Mouse (Mus musculus) testis, adult 2 months (tissue): ENCODE results near the gene Phactr2. TPM values are rescaled to one million over a fixed set of nuclear protein-coding genes. Genes with fewer than 3 reads are reported as not detected.
A peak's percentile ranks its signal among the peaks of the same experiment; 100 is the strongest.

ENCODE experiments used
- H3K27ac ChIP-seq: fragments of 200-500 bp; 2 replicates; pipeline ENCODE4 v1.5.1; 2012; ENCODE audit warnings: low read depth, low read length; ENCODE audit not compliant: control insufficient read depth, insufficient read depth
- H3K27me3 ChIP-seq: fragments of 200-500 bp; 2 replicates; pipeline ENCODE4 v1.6.1; 2012; ENCODE audit warnings: mild to moderate bottlenecking, low read length, moderate library complexity; ENCODE audit not compliant: control insufficient read depth, insufficient read depth
- H3K36me3 ChIP-seq: fragments of 200-500 bp; 2 replicates; pipeline ENCODE4 v1.6.1; 2012; ENCODE audit warnings: mild to moderate bottlenecking, low read length; ENCODE audit not compliant: control insufficient read depth, insufficient read depth
- H3K4me1 ChIP-seq: fragments of 200-500 bp; 2 replicates; pipeline ENCODE4 v1.6.1; 2012; ENCODE audit warnings: low read length; ENCODE audit not compliant: control insufficient read depth, insufficient read depth
- H3K4me3 ChIP-seq: fragments of 200-500 bp; 2 replicates; pipeline ENCODE4 v1.5.1; 2012; ENCODE audit warnings: low read depth, mild to moderate bottlenecking, low read length, moderate library complexity, mixed read lengths; ENCODE audit not compliant: control insufficient read depth
- CTCF ChIP-seq: fragments of 200-500 bp; IDR thresholded peaks from 2 replicates; pipeline ENCODE4 v1.5.1; 2012; ENCODE audit warnings: low read depth, mild to moderate bottlenecking, inconsistent platforms, low read length, moderate library complexity; ENCODE audit not compliant: control insufficient read depth, insufficient read depth, insufficient replicate concordance
- POLR2A ChIP-seq: fragments of 200-500 bp; IDR thresholded peaks from 2 replicates; pipeline ENCODE4 v1.6.1; 2012; ENCODE audit warnings: low read depth, mild to moderate bottlenecking, inconsistent platforms, low read length, moderate library complexity; ENCODE audit not compliant: control insufficient read depth
- polyA plus RNA-seq: library from polyadenylated mRNA; depleted of rRNA; stranded (reverse); fragments of >200 nt; gene quantifications from 2 replicates; pipeline ENCODE4 v1.2.3, GENCODE M21; 2012

Phactr2 gene
- polyA plus RNA-seq, 1 experiment, result 3.5 TPM

DNA sequence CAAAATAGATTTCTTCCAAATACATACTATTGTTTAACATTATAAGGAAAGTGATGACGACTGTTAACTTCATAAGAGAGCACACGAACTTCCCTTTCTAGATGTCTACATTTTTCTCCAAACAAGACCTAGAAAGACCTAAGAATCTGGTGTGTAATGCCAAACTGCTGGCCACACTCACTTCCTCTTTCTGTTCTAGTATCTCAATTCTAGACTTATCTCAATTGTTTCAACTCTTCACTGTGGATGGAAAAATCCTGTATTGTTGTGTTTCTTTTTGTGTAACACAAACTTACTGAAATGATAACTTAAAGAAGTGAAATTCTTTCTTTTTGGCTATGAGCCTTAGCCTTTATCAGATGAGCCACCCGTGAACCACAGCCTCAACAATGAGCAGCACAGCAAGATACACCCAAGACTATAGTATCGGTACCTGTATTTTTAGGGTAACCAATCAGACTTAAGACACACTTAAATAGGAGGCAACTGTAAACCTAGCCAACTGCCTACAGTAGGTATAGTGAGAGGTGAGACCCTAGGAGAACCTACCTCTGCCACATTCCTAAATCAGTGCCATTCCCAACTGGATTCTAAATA is 289.9 kb downstream of the Phactr2 start:
- H3K36me3 ChIP-seq, result peaks cover 6% of the 10 kb centered on the region
- no peak overlapping the region for H3K4me3 ChIP-seq
- no peak overlapping the region for H3K27ac ChIP-seq
- TF ChIP-seq CTCF (no peak), POLR2A (no peak)
- H3K27me3 ChIP-seq, result no peaks in the 10 kb centered on the region
- no peaks in the 10 kb centered on the region for H3K4me1 ChIP-seq

DNA sequence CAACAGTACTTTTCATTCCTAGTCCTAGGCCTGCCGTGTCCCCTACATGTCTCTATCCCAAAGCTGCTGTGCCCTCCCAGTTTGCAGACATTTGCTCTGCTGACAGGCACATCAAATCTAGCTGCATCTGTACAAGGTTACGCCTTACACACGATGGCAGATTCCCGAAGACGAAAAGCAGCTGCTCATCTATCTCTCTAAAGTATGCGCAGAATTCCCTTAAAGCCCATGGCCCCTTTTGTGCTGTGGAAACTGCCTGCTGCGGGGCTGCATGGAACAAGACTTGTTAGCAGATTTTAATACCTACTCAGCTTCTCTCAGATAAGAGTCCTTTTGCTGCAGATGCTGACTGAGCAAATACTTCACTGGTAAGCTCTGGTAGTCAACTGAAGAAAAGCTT is 294.0 kb downstream of the Phactr2 start:
- no peak overlapping the region for H3K27ac ChIP-seq
- no peaks in the 10 kb centered on the region for H3K27me3 ChIP-seq
- H3K4me3 ChIP-seq, result no peak overlapping the region
- H3K36me3 ChIP-seq, result peaks cover 8% of the 10 kb centered on the region
- H3K4me1 ChIP-seq, result no peaks in the 10 kb centered on the region
- TF ChIP-seq POLR2A (no peak), CTCF (no peak)

DNA sequence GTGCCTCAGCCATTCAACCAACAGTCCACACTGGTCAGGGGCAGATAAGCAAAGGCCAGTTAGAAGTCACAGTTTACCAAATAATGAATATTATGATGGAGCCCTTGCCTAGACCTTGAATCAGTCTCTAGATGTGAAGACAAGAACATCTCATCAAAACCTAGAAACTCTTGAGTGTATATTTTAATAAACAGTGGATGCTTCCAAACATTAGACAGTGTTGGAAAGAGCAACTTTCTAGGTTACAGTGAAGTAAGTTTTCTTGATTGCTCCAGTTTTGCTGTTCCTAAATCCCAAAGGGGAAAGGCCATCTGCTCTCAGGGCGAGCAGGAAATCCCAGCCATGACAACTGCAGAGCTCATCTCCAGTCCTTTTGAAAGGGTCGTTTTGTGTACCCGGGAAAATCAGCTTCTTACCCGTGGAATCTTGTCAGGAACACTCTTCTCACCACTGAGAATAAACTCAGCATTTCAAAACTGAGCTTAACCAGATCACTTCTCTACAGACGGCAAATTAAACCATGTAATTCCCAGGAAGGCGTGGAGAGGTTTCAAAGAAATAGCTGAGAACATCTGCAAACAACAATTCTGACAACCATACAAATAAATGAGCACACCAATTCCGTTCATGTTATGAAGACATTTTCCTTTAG is 296.1 kb downstream of the Phactr2 start, which contains the start of gene Zc2hc1b:
TSS of gene Zc2hc1b (minus strand) at position 51 of the 652 bp plus-strand sequence.
- Histone ChIP-seq H3K4me1 (no peaks in the 10 kb centered on the region), H3K36me3 (peaks cover 5% of the 10 kb centered on the region), H3K4me3 (peak within 1 kb of the TSS; percentile 64), H3K27ac (no peak within 1 kb of the TSS), H3K27me3 (no peaks in the 10 kb centered on the region)
- TF ChIP-seq CTCF (no peak), POLR2A (no peak)

DNA sequence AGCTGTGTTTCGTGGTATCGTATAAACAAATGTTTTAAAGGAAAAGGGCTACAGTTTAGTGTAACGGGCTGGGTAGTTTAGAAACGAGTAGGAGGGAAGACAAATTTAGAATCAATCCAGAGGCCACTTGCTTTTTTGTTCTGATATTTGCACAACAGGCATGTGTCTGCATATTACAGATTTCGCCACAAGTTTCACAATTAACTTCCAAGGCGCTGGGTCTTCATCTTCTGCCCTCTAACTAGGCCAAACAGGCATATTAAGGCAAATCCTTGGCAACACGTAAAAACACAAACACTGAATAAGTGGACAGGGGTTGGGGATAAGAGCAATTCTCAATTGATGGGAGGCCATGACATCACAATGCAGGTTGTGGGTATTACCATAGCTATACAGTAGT is 298.3 kb downstream of the Phactr2 start:
- Histone ChIP-seq H3K36me3 (peaks cover 3% of the 10 kb centered on the region; the same call in 1 of the 2 replicates), H3K27me3 (no peaks in the 10 kb centered on the region), H3K4me1 (no peaks in the 10 kb centered on the region), H3K4me3 (no peak overlapping the region), H3K27ac (no peak overlapping the region)
- TF ChIP-seq CTCF, result no peak
- no peak for TF ChIP-seq POLR2A

DNA sequence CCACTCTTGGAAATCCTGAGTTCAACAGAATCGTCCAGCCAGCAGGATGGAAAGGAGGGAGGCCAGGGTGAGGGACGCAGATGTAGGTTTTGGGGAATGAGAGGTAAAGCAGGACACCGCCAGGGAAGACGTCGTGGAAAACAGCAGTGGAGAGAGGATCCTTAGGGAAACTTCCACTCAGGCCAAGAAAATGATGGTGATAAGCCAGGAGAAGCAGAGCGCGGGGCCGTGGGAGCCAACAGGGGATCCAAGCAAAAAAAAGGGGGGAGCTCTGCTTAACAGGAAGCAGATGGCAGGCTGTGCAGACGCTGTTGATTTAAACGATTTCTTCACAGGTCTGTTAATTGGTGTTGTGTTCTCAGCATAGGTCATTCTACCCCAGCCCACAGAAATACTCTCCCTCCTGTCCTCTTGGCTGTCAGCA is 301.4 kb downstream of the Phactr2 start:
- no peaks in the 10 kb centered on the region for H3K36me3 ChIP-seq
- TF ChIP-seq CTCF (no peak), POLR2A (no peak)
- H3K4me1 ChIP-seq, result no peaks in the 10 kb centered on the region
- H3K27ac ChIP-seq, result no peak overlapping the region
- H3K4me3 ChIP-seq, result no peak overlapping the region
- no peaks in the 10 kb centered on the region for H3K27me3 ChIP-seq

DNA sequence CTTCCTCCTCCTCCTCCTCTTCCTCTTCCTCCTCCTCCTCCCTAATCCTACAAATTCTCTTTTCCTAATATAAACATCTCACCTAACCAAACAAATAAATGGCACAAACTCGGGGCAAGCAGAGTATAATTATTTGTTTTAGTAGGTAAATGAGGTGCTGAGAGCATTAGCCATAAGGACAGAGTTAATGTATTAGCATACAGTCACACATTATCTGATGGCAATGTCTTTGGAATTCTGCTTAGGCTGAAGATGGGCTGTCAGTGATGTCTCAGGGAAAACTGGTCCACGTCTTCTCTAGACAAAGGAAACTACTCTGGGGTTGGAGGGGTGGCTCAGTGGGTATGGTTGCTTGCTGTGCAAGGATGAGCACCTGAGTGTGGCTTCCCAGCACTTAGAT is 302.8 kb downstream of the Phactr2 start:
- H3K27me3 ChIP-seq, result no peaks in the 10 kb centered on the region
- H3K27ac ChIP-seq, result no peak overlapping the region

DNA sequence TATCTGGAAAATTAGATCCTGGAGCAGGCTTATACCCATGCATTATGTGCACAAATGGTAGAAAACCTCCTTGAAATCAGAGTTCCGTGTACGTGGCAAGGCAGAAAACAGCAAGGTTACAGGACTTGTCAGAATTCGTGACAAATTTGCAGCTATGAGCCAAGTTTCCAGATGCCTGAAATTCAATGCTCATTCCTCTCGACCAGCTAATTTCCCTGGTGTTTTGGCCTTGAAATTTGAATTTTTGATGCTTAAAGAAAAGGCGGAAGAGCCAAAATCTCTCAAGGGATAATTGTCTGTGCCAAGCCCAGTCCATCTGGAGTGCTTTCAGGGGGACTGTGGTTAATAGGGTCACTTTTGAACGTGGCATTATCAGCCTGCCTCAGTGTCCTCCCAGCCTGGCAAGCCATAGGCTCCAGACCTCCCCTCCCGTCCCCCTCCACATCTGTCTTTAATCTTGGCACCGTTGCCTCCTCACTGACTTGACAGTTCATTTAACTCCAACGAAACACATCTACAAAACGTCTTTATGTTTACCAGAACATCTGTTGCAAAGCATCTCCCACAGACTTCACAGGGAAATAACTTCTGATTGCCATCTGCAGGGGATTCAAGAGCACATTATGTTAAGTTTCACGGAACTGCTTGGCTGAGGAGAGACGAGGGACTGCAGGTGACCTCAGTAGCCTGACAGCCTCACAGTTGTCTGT is 303.3 kb downstream of the Phactr2 start:
- no peaks in the 10 kb centered on the region for H3K36me3 ChIP-seq
- no peaks in the 10 kb centered on the region for H3K4me1 ChIP-seq
- no peak overlapping the region for H3K27ac ChIP-seq
- H3K4me3 ChIP-seq, result no peak overlapping the region
- TF ChIP-seq POLR2A, result no peak
- TF ChIP-seq CTCF, result no peak
- no peaks in the 10 kb centered on the region for H3K27me3 ChIP-seq

More for the DNA sequence above, 302.8 kb downstream of the Phactr2 start:
- Histone ChIP-seq H3K36me3 (no peaks in the 10 kb centered on the region), H3K4me1 (no peaks in the 10 kb centered on the region), H3K4me3 (no peak overlapping the region)
- TF ChIP-seq POLR2A (no peak), CTCF (no peak)
